Mouse (Mus musculus) forebrain, embryonic 15.5 days (tissue): ENCODE results near the gene Hk3. TPM values are rescaled to one million over a fixed set of nuclear protein-coding genes. Genes with fewer than 3 reads are reported as not detected.

Experiments used
- ATAC-seq: fragments of 200-750 bp; cut with Nextera tagmentation; replicated peaks from 2 replicates; pipeline ENCODE4 v1.8.0; 2017; ENCODE audit warnings: mild to moderate bottlenecking, moderate TSS enrichment, moderate library complexity
- H3K27ac ChIP-seq: fragments of 300-500 bp; sonication (generic); replicated peaks from 2 replicates; pipeline ENCODE4 v1.5.1; 2015; ENCODE audit warnings: mild to moderate bottlenecking, inconsistent platforms
- H3K27me3 ChIP-seq: fragments of 300-500 bp; sonication (generic); 2 replicates; pipeline ENCODE4 v1.6.1; 2015; ENCODE audit warnings: inconsistent platforms
- H3K36me3 ChIP-seq: fragments of 300-500 bp; sonication (generic); 2 replicates; pipeline ENCODE4 v1.6.1; 2015; ENCODE audit warnings: mild to moderate bottlenecking, inconsistent platforms
- H3K4me1 ChIP-seq: fragments of 300-500 bp; sonication (generic); 2 replicates; pipeline ENCODE4 v1.6.1; 2015; ENCODE audit warnings: inconsistent platforms
- H3K4me2 ChIP-seq: fragments of 300-500 bp; sonication (generic); replicated peaks from 2 replicates; pipeline ENCODE4 v1.6.1; 2015; ENCODE audit warnings: mild to moderate bottlenecking, inconsistent platforms
- H3K4me3 ChIP-seq: fragments of 300-500 bp; sonication (generic); 2 replicates; pipeline ENCODE4 v1.5.1; 2015; ENCODE audit warnings: mild to moderate bottlenecking, inconsistent platforms
- H3K9ac ChIP-seq: fragments of 300-500 bp; sonication (generic); replicated peaks from 2 replicates; pipeline ENCODE4 v1.6.1; 2015; ENCODE audit warnings: mild to moderate bottlenecking, inconsistent platforms
- H3K9me3 ChIP-seq: fragments of 300-500 bp; sonication (generic); 2 replicates; pipeline ENCODE4 v1.6.1; 2016; ENCODE audit warnings: inconsistent platforms
- WGBS: fragments of 180-500 bp; shearing (Covaris S2); methylation state at CpG from one replicate; pipeline ENCODE4 v1.1.7; 2015; ENCODE audit warnings: mixed read lengths; 5-methylcytosine and 5-hydroxymethylcytosine counted together
- polyA plus RNA-seq: library from polyadenylated mRNA; unstranded; fragments of >200 nt; fragmentation: Nextera tagmentation; extraction: Ambion mirVana; gene quantifications from 2 replicates; pipeline ENCODE4 v1.2.1, GENCODE M21; 2015

The Hk3 gene
- polyA plus RNA-seq, 1 experiment from 2014 or later: 0.73 TPM

- no peak for ATAC-seq
- no peak overlapping the region for H3K4me3 ChIP-seq
- WGBS: 40% methylated on average over 14 of the region's 14 CpGs
- H3K4me2 ChIP-seq: no peak overlapping the region
- H3K9ac ChIP-seq: no peak overlapping the region
- no peaks in the 10 kb centered on the region for H3K9me3 ChIP-seq
- peaks cover 38% of the 10 kb centered on the region for H3K4me1 ChIP-seq
- no peak overlapping the region for H3K27ac ChIP-seq
- H3K27me3 ChIP-seq: peaks cover 5% of the 10 kb centered on the region; the same call in 1 of the 2 replicates
- H3K36me3 ChIP-seq: no peaks in the 10 kb centered on the region
Observed at GRCm38 (mm10) chr13:54970521-54971247, 50.5 kb downstream of the Hk3 start.

- Histone ChIP-seq H3K36me3 (no peaks in the 10 kb centered on the region), H3K9ac (no peak overlapping the region), H3K4me2 (no peak overlapping the region), H3K4me3 (no peak overlapping the region), H3K27me3 (peaks cover 5% of the 10 kb centered on the region; the same call in 1 of the 2 replicates), H3K9me3 (no peaks in the 10 kb centered on the region), H3K4me1 (peaks cover 36% of the 10 kb centered on the region), H3K27ac (no peak overlapping the region)
- no peak for ATAC-seq
- 61% methylated on average over 9 of the region's 9 CpGs for WGBS
Observed at GRCm38 (mm10) chr13:54969513-54969912, 51.7 kb downstream of the Hk3 start.

GRCm38 (mm10) chr13:54968636-54969035 is 52.5 kb downstream of the Hk3 start:
- Histone ChIP-seq H3K4me3 (no peak overlapping the region), H3K9me3 (no peaks in the 10 kb centered on the region), H3K27ac (no peak overlapping the region), H3K4me2 (no peak overlapping the region), H3K27me3 (peaks cover 5% of the 10 kb centered on the region; the same call in 1 of the 2 replicates), H3K36me3 (no peaks in the 10 kb centered on the region), H3K9ac (no peak overlapping the region), H3K4me1 (peaks cover 37% of the 10 kb centered on the region)
- no peak for ATAC-seq
- WGBS: 54% methylated on average over 5 of the region's 5 CpGs

- H3K9ac ChIP-seq: peak overlapping the region; percentile 3; the same call in 1 of the 2 replicates
- H3K27ac ChIP-seq: peak overlapping the region; percentile 42; the same call in 1 of the 2 replicates
Observed at GRCm38 (mm10) chr13:54967501-54967900, 53.7 kb downstream of the Hk3 start.

DNA sequence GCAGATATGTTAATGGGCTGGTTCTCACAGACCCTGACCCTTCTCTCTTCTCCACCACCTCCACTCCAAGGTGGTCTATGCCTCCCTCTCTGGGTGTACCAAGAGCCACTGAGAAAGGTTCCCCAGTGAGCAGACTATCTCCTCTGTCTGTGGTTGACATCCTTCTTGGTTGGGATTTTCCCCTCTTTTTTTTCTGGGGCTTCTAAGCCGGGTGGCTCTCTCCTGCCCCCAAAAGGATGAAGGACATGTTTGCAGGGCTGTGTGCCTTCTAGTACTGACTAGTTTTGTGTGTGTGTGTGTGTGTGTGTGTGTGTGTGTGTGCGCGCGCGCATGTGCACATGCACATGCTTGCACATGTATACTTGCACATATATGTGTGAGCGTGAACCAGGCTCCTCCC is 55.9 kb downstream of the Hk3 start:
- no peak for ATAC-seq
- WGBS: 89% methylated on average over 6 of the region's 6 CpGs
- peaks cover 40% of the 10 kb centered on the region for H3K4me1 ChIP-seq

More at GRCm38 (mm10) chr13:54967501-54967900, 53.7 kb downstream of the Hk3 start:
- ATAC-seq: no peak
- Histone ChIP-seq H3K4me3 (no peak overlapping the region), H3K36me3 (no peaks in the 10 kb centered on the region), H3K4me2 (no peak overlapping the region), H3K9me3 (no peaks in the 10 kb centered on the region), H3K4me1 (peaks cover 44% of the 10 kb centered on the region), H3K27me3 (peaks cover 5% of the 10 kb centered on the region; the same call in 1 of the 2 replicates)
- WGBS: 49% methylated on average over 11 of the region's 11 CpGs

GRCm38 (mm10) chr13:54960491-54960890 is 60.7 kb downstream of the Hk3 start:
- H3K4me2 ChIP-seq: no peak overlapping the region
- H3K36me3 ChIP-seq: no peaks in the 10 kb centered on the region
- no peaks in the 10 kb centered on the region for H3K27me3 ChIP-seq
- no peak overlapping the region for H3K4me3 ChIP-seq
- no peaks in the 10 kb centered on the region for H3K9me3 ChIP-seq
- no peak overlapping the region for H3K9ac ChIP-seq
- no peak overlapping the region for H3K27ac ChIP-seq
- WGBS: 76% methylated on average over 3 of the region's 3 CpGs
- no peak for ATAC-seq
- H3K4me1 ChIP-seq: peaks cover 38% of the 10 kb centered on the region

More for the DNA sequence above, 55.9 kb downstream of the Hk3 start:
- H3K27me3 ChIP-seq: peaks cover 5% of the 10 kb centered on the region; the same call in 1 of the 2 replicates
- no peak overlapping the region for H3K4me2 ChIP-seq
- no peak overlapping the region for H3K4me3 ChIP-seq
- no peaks in the 10 kb centered on the region for H3K36me3 ChIP-seq
- H3K9me3 ChIP-seq: no peaks in the 10 kb centered on the region
- no peak overlapping the region for H3K27ac ChIP-seq
- no peak overlapping the region for H3K9ac ChIP-seq

DNA sequence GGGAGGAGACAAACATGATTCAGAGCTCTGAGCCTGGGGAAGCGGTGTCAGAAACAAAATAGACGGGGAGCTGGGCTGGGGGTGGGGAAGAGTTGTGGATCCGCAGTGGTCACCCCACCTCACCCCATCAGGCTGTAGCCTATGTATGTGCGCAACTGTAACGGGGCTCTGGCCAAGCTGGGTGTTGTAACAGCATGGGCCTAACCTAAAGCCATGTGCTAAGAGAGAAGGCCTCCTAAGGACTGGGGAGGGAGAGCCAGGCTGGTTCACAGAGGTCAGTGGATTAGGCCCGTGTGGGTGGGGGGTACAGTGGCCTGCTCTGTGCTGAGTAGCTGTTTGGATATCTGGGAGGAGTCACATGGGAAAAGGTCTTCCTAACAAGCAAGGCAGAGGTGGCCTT is 61.3 kb downstream of the Hk3 start:
- H3K4me1 ChIP-seq: peaks cover 45% of the 10 kb centered on the region

DNA sequence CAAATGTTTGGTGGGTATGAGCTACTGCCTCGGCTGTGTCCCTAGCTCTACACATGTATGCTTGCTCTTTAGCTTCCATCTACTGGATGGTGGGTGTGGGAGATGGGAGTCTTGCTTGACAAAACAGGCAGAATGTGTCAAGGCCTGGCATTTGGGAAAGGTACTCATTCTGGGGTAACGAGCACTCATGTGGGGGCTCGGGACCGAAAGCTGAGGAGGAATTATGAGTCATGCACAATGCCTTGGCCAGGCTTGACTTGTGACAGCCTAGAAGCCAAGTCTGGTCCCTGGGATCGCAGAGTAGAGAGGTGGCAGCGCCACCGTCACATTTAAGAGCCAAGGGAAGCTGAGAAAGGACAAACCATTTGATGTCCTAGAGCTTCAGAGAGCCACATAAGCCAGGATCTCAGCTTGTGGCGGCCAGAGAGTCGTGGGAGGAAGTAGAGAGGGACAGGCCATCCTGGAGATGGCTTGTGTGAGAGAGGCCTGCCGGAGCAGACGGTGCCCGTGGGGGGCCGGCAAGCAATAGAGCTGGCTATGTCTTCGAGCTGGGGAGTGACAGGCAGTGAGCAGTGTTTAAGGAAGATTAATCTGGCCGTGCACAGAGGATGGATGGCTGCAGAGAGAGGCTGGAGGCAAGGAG is 62.0 kb downstream of the Hk3 start:
- Histone ChIP-seq H3K4me2 (no peak overlapping the region), H3K27me3 (no peaks in the 10 kb centered on the region; the same call in 1 of the 2 replicates), H3K27ac (no peak overlapping the region), H3K4me1 (peaks cover 43% of the 10 kb centered on the region), H3K4me3 (no peak overlapping the region), H3K36me3 (no peaks in the 10 kb centered on the region), H3K9me3 (no peaks in the 10 kb centered on the region), H3K9ac (no peak overlapping the region)
- no peak for ATAC-seq
- 36% methylated on average over 15 of the region's 15 CpGs for WGBS

More for the DNA sequence above, 61.3 kb downstream of the Hk3 start:
- no peak overlapping the region for H3K4me2 ChIP-seq
- 61% methylated on average over 6 of the region's 6 CpGs for WGBS
- no peak overlapping the region for H3K4me3 ChIP-seq
- no peaks in the 10 kb centered on the region for H3K9me3 ChIP-seq
- no peak overlapping the region for H3K9ac ChIP-seq
- no peak for ATAC-seq
- H3K36me3 ChIP-seq: no peaks in the 10 kb centered on the region
- H3K27ac ChIP-seq: no peak overlapping the region
- no peaks in the 10 kb centered on the region; the same call in 1 of the 2 replicates for H3K27me3 ChIP-seq

DNA sequence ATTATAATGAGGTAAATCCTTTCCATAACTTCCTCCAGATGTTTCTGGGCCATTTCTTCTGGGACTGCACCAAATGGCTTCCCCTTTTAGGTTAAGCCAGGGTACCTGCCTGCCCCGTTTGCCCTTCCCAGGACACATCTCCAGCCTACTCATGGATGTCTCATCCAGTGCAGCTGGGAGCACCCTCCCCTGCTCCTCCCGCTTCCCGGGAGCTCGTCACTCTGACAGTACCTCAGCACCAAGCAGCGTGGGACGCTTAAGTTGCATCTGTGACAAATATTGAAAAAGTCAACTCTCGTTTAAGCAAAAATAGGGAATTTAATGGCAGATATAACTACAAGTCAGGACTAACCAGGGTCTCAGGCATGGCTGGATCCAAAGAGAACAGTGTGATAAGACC is 63.9 kb downstream of the Hk3 start:
- Histone ChIP-seq H3K9ac (no peak overlapping the region), H3K27ac (no peak overlapping the region), H3K4me1 (peaks cover 47% of the 10 kb centered on the region), H3K4me2 (no peak overlapping the region), H3K9me3 (no peaks in the 10 kb centered on the region), H3K4me3 (no peak overlapping the region), H3K27me3 (no peaks in the 10 kb centered on the region; the same call in 1 of the 2 replicates), H3K36me3 (no peaks in the 10 kb centered on the region)
- ATAC-seq: no peak
- 75% methylated on average over 7 of the region's 7 CpGs for WGBS

Other genes with a start within 250 kb of the Hk3 start
- gene Eif4e1b, start 237.4 kb downstream of the Hk3 start, polyA plus RNA-seq: not detected in 2 replicates
- 20.5 and 22.9 TPM in 2 replicates for gene Tspan17, start 232.0 kb downstream of the Hk3 start, polyA plus RNA-seq
- 16.6 and 16.9 TPM in 2 replicates for gene Unc5a, start 72.0 kb downstream of the Hk3 start, polyA plus RNA-seq
- 21.9 and 23.9 TPM in 2 replicates for gene Uimc1, start 78.9 kb upstream of the Hk3 start, polyA plus RNA-seq
- gene Zfp346, start 83.9 kb upstream of the Hk3 start, polyA plus RNA-seq: 25.5 and 26.2 TPM in 2 replicates
- not detected in 2 replicates for gene Gm17617, start 112.2 kb upstream of the Hk3 start, polyA plus RNA-seq
- gene Fgfr4, start 131.3 kb upstream of the Hk3 start, polyA plus RNA-seq: 0.51 and 1.1 TPM in 2 replicates
- 59.3 and 59.5 TPM in 2 replicates for gene Nsd1, start 188.4 kb upstream of the Hk3 start, polyA plus RNA-seq